Mouse (Mus musculus) ES-E14 (cell line): Measurements from ENCODE around the gene Cyfip2. TPM values are rescaled to one million over a fixed set of nuclear protein-coding genes. Genes with fewer than 3 reads are reported as not detected.

Experiments
- DNase-seq: peaks from one replicate; pipeline ENCODE4 v3.0.0-alpha.2; 2013; ENCODE audit warnings: low read depth, low spot score
- H3K27ac ChIP-seq: 2 replicates; pipeline ENCODE4 v1.5.1; 2012; ENCODE audit warnings: low read depth, mild to moderate bottlenecking, low read length, moderate library complexity, mixed read lengths; ENCODE audit not compliant: poor library complexity, insufficient read depth, severe bottlenecking
- H3K36me3 ChIP-seq: 2 replicates; pipeline ENCODE4 v1.6.1; 2012; ENCODE audit warnings: mild to moderate bottlenecking, low read length, moderate library complexity, mixed read lengths; ENCODE audit not compliant: control insufficient read depth, poor library complexity, insufficient read depth, severe bottlenecking
- H3K4me1 ChIP-seq, 2 experiments: fragments of 150-350 bp in 1 of 2; sonication (generic) in 1 of 2; 2 replicates each; pipeline ENCODE4 v1.6.1; 2012; ENCODE audit warnings: low read length in 2 of 2, mild to moderate bottlenecking in 1 of 2, mixed read lengths in 1 of 2; ENCODE audit not compliant: control insufficient read depth in 2 of 2, insufficient read depth in 2 of 2, poor library complexity in 1 of 2
- H3K4me3 ChIP-seq, 2 experiments: fragments of 150-350 bp in 1 of 2; sonication (generic) in 1 of 2; 2 replicates each; pipeline ENCODE4 v1.5.1; 2012; ENCODE audit warnings: low read length in 2 of 2, low read depth in 1 of 2, mild to moderate bottlenecking in 1 of 2, mixed read lengths in 1 of 2; ENCODE audit not compliant: insufficient read depth in 1 of 2, poor library complexity in 1 of 2, severe bottlenecking in 1 of 2
- H3K9ac ChIP-seq: 2 replicates; pipeline ENCODE4 v1.6.1; 2012; ENCODE audit warnings: low read depth, mild to moderate bottlenecking, low read length, mixed read lengths; ENCODE audit not compliant: poor library complexity, insufficient read depth, severe bottlenecking
- H3K9me3 ChIP-seq: fragments of 150-350 bp; sonication (generic); 2 replicates; pipeline ENCODE4 v1.6.1; 2012; ENCODE audit warnings: low read depth, mild to moderate bottlenecking, low read length; ENCODE audit not compliant: control insufficient read depth, insufficient read depth
- CHD2 ChIP-seq: IDR thresholded peaks from 2 replicates; pipeline ENCODE4 v1.6.1; 2014; ENCODE audit warnings: mild to moderate bottlenecking, low read depth, low read length, inconsistent platforms
- HCFC1 ChIP-seq: IDR thresholded peaks from 2 replicates; pipeline ENCODE4 v1.6.1; 2012; ENCODE audit warnings: low read length, inconsistent platforms, borderline replicate concordance; ENCODE audit not compliant: insufficient read depth
- MAFK ChIP-seq: IDR thresholded peaks from 2 replicates; pipeline ENCODE4 v1.6.1; 2014; ENCODE audit warnings: mild to moderate bottlenecking, low read depth, low read length, inconsistent platforms; ENCODE audit not compliant: insufficient read depth
- ZC3H11A ChIP-seq: IDR thresholded peaks from 2 replicates; pipeline ENCODE4 v1.6.1; 2012; ENCODE audit warnings: low read depth, mild to moderate bottlenecking, inconsistent platforms, low read length, borderline replicate concordance
- ZNF384 ChIP-seq: IDR thresholded peaks from 2 replicates; pipeline ENCODE4 v1.6.1; 2012; ENCODE audit warnings: low read depth, low read length, inconsistent platforms
- in situ Hi-C, 2 experiments: fragments of 600-800 bp; cut with MboI; formaldehyde crosslinking; loops; one replicate each; pipeline ENCODE4 v1.15.1; 2025; ENCODE audit warnings: low sequenced_read_pairs in 2 of 2, inconsistent platforms in 1 of 2; ENCODE audit not compliant: unreplicated experiment in 2 of 2
- total RNA-seq: library from RNA; depleted of rRNA; stranded (reverse); fragments of 300-350 nt; gene quantifications from 2 replicates; pipeline ENCODE4 v1.2.3, GENCODE M21; 2012; rRNA removed

Cyfip2 gene
- total RNA-seq, 1 experiment = 7.4 TPM

DNA sequence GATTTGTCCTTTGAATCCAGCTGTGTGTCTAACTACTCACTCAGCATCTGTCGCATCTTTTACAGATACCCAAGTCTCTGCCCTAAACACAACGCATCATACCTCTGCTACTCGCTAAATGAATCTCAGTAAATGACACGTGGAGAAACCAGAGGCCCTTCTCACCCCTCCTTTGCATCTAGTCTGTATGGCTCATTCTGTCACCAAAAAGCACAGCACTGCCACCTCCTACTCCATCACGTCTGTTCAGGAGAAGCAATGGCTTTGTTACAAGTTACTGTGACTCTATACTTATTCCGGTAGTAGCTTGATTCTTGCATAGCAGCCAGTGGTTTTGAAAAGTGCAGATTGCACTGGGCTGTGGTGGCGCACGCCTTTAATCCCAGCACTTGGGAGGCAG is 155.7 kb downstream of the Cyfip2 start:
- Histone ChIP-seq H3K27ac (no peak overlapping the region), H3K9ac (no peak overlapping the region), H3K4me1 (no peaks in the 10 kb centered on the region), H3K36me3 (no peaks in the 10 kb centered on the region), H3K9me3 (no peaks in the 10 kb centered on the region), H3K4me3 (no peak overlapping the region)
- DNase-seq = no peak
- TF ChIP-seq MAFK = no peak
- no peak for TF ChIP-seq ZNF384
- TF ChIP-seq ZC3H11A = no peak
- TF ChIP-seq HCFC1 = no peak
- no peak for TF ChIP-seq CHD2
- in situ Hi-C loops = no loop called here

DNA sequence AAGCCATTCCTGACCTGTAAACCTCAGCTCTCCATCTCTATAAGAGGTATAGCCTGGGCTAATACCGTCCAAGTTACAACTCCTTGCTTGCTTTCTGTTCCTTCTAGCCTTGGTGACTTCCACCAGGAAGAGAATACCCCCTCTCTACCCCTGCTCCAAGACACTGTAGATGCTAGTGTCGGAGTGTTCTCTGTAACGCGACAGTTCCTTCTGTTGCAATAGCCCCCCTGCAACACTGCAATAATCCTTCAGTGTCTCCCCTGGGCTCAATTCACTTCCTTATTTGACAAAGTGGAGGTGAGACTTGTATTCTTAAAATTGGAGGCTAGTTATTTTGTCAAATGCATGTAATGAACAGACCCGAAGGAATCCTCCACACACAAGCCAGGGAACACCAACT is 166.0 kb downstream of the Cyfip2 start:
- TF ChIP-seq HCFC1 (no peak), MAFK (no peak), CHD2 (no peak), ZC3H11A (no peak)
- H3K36me3 ChIP-seq = peaks cover 19% of the 10 kb centered on the region
- H3K9me3 ChIP-seq = no peaks in the 10 kb centered on the region
- in situ Hi-C loops = no loop called here
- H3K27ac ChIP-seq = no peak overlapping the region
- no peak overlapping the region for H3K9ac ChIP-seq
- no peak for DNase-seq
- no peak overlapping the region for H3K4me3 ChIP-seq
- H3K4me1 ChIP-seq = no peaks in the 10 kb centered on the region

DNA sequence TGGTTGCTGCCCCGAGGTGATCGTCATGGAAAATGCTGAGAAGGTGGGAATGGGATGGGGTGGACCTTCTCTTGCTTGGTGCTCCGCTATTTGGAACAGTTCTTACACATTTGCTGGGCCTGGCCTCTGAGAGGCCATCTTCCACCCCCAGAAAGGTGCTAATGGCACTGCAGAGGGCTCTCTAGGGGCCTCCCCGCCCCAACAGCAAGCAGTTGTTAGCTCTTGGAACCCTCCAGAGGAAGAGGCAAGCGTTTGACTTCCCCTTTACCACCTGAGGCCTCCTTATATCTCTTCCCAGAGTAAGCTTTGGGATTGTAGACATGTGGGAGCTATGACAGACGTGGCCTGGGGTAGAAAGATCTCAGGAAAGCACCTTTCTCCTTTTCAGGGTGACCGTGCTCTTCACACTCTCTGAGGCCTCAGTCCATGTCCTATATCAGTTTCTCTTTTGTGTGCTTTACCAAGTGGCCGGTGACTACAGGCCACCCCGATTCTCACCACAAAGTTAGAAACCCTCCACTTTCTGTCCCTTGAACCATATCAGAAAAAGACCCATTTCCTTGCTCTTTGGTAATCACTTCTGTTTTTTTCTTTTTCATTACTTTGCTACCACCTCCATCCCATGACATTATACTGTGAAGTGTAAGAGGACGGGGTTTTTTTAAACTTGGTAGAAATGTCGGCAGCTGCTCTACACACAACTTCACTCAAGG is 167.3 kb downstream of the Cyfip2 start:
- Histone ChIP-seq H3K9me3 (no peaks in the 10 kb centered on the region), H3K4me3 (no peak overlapping the region), H3K27ac (no peak overlapping the region), H3K4me1 (no peaks in the 10 kb centered on the region), H3K9ac (no peak overlapping the region), H3K36me3 (peaks cover 28% of the 10 kb centered on the region)
- no peak for DNase-seq
- in situ Hi-C loops = no loop called here
- TF ChIP-seq ZC3H11A (no peak), HCFC1 (no peak), MAFK (no peak), CHD2 (no peak), ZNF384 (no peak)

Other genes with a start within 250 kb of the Cyfip2 start
- gene Nipal4, start 146.4 kb downstream of the Cyfip2 start, total RNA-seq = 1.7 and 2.1 TPM in 2 replicates
- 0.48 and 0.67 TPM in 2 replicates for gene Fndc9, start 77.3 kb downstream of the Cyfip2 start, total RNA-seq
- not detected in 2 replicates for gene Itk, start 76.7 kb upstream of the Cyfip2 start, total RNA-seq
- not detected in 2 replicates for gene Fam71b, start 83.7 kb upstream of the Cyfip2 start, total RNA-seq
- 31.6 and 44.1 TPM in 2 replicates for gene Med7, start 124.1 kb upstream of the Cyfip2 start, total RNA-seq
- not detected in 2 replicates for gene Havcr2, start 142.1 kb upstream of the Cyfip2 start, total RNA-seq
- not detected in 2 replicates for gene Gm12169, start 211.4 kb upstream of the Cyfip2 start, total RNA-seq